Mouse (Mus musculus) olfactory bulb, adult 2 months (tissue): Measurements from ENCODE around the gene Odf3l1. TPM values are rescaled to one million over a fixed set of nuclear protein-coding genes. Genes with fewer than 3 reads are reported as not detected.
A peak's percentile ranks its signal among the peaks of the same experiment; 100 is the strongest.

Experiments
- H3K27ac ChIP-seq: fragments of 200-500 bp; 2 replicates; pipeline ENCODE4 v1.5.1; 2012; ENCODE audit warnings: low read depth, low read length; ENCODE audit not compliant: insufficient read depth
- H3K4me1 ChIP-seq: fragments of 200-500 bp; 2 replicates; pipeline ENCODE4 v1.6.1; 2012; ENCODE audit warnings: low read length; ENCODE audit not compliant: control insufficient read depth, insufficient read depth
- H3K4me3 ChIP-seq: fragments of 200-500 bp; 2 replicates; pipeline ENCODE4 v1.5.1; 2012; ENCODE audit warnings: mild to moderate bottlenecking, low read depth, low read length, moderate library complexity; ENCODE audit not compliant: insufficient read depth
- CTCF ChIP-seq: fragments of 200-500 bp; IDR thresholded peaks from 2 replicates; pipeline ENCODE4 v1.5.1; 2012; ENCODE audit warnings: low read depth, mild to moderate bottlenecking, low read length, moderate library complexity; ENCODE audit not compliant: insufficient read depth
- POLR2A ChIP-seq: fragments of 200-500 bp; IDR thresholded peaks from 2 replicates; pipeline ENCODE4 v1.6.1; 2012; ENCODE audit warnings: mild to moderate bottlenecking, low read depth, low read length, moderate library complexity; ENCODE audit not compliant: insufficient read depth
- WGBS: fragments of 180-500 bp; shearing (Covaris S2); methylation state at CpG from one replicate; pipeline ENCODE4 v1.1.7; 2018; 5-methylcytosine and 5-hydroxymethylcytosine counted together
- polyA plus RNA-seq: library from polyadenylated mRNA; stranded (reverse); fragments of >200 nt; gene quantifications from 2 replicates; pipeline ENCODE4 v1.2.4, GENCODE M21; 2012; ENCODE audit warnings: low replicate concordance; ENCODE audit not compliant: missing spikeins, insufficient read depth, insufficient read length

Gene Odf3l1
- polyA plus RNA-seq, 1 experiment: not detected

DNA sequence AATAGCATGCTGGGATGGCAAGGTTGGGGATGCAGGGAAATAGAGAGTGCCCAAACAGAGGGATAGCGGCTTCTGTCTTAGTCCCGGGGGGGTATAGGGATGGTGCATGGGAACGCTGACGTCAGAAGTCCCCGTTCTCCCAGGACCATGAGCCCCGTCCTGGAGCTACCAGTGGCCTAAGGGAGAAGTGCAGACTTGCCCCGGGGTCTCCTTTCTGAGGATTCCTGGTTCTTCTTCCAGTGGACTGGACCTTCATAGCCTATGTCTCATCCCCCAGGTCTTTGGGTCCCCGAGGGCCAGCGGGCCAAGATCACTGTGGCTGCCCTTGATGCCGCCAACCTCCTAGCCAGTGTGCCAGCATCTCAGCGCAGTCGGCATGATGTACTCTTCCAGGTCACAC is 32.3 kb upstream of the Odf3l1 start:
- TF ChIP-seq POLR2A: no peak
- peaks cover under 1% of the 10 kb centered on the region; the same call in 1 of the 2 replicates for H3K4me1 ChIP-seq
- no peak overlapping the region for H3K27ac ChIP-seq
- 95% methylated on average over 12 of the region's 12 CpGs for WGBS
- no peak overlapping the region for H3K4me3 ChIP-seq

GRCm38 (mm10) chr9:56894006-56894405 is 29.5 kb upstream of the Odf3l1 start:
- H3K4me1 ChIP-seq: peaks cover 9% of the 10 kb centered on the region
- 13% methylated on average over 3 of the region's 3 CpGs for WGBS
- TF ChIP-seq CTCF (no peak), POLR2A (no peak)
- no peak overlapping the region for H3K27ac ChIP-seq
- no peak overlapping the region for H3K4me3 ChIP-seq

DNA sequence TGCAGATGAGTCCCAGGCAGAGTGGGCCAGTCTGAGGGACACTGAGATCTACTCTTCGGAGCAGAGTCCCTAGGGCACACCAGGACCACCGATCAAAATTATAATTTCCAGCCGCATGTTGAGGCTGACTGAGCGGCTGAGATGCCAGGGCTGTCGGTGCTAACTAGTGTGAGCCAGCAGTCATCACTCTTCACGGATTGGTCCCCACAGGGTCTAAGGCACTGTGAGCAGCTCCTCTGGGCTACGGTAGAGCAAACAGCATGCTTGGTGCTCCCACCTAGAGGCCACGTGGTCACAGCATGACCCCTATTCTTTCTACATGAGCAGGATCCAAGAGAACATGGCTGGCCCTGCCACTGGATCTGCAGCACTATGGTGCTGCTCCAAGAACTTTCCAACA is 28.8 kb upstream of the Odf3l1 start:
- Histone ChIP-seq H3K4me1 (peaks cover 9% of the 10 kb centered on the region), H3K27ac (no peak overlapping the region), H3K4me3 (no peak overlapping the region)
- TF ChIP-seq CTCF (no peak), POLR2A (no peak)
- whole genome bisulfite sequencing: 77% methylated on average over 8 of the region's 8 CpGs

- Histone ChIP-seq H3K27ac (no peak overlapping the region), H3K4me3 (no peak overlapping the region), H3K4me1 (peaks cover 9% of the 10 kb centered on the region)
- WGBS: 91% methylated on average over 10 of the region's 10 CpGs
- TF ChIP-seq CTCF (no peak), POLR2A (no peak)
These were observed 27.6 kb upstream of the Odf3l1 start for GRCm38 (mm10) chr9:56892111-56892510.

DNA sequence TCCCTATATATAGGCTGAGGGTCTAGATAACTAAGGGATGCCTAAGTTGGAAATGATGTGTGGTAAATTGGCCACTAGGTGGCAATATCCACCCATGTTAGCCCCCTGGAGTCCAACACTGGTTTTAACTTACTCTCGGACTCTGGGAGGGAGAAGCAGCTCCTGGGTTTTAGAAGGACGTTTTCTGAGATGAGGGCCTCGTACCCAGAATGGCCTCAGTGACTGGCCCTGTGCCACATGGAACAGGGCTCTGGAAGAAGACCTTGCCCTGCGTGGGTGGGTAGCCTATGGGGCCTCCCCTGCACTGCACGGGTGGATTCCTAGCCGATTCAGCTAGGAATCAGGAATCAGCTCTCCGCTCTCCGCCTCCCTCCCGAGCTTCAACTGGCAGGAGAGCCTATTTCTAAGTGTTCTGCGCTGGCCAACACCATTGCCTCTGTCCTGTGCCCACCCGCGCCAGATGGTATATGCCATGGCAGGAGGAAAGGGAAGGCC is 27.1 kb upstream of the Odf3l1 start:
- WGBS: 22% methylated on average over 12 of the region's 12 CpGs
- Histone ChIP-seq H3K4me3 (no peak overlapping the region), H3K4me1 (peaks cover 9% of the 10 kb centered on the region), H3K27ac (no peak overlapping the region)
- TF ChIP-seq CTCF (no peak), POLR2A (no peak)

- Histone ChIP-seq H3K27ac (no peak overlapping the region), H3K4me3 (no peak overlapping the region), H3K4me1 (peaks cover 9% of the 10 kb centered on the region)
- TF ChIP-seq POLR2A (no peak), CTCF (no peak)
- WGBS: 68% methylated on average over 11 of the region's 11 CpGs
These were observed 26.2 kb upstream of the Odf3l1 start for GRCm38 (mm10) chr9:56890522-56891250.

GRCm38 (mm10) chr9:56889817-56890216 is 25.3 kb upstream of the Odf3l1 start:
- no peak overlapping the region for H3K4me3 ChIP-seq
- no peak overlapping the region for H3K27ac ChIP-seq
- peaks cover 9% of the 10 kb centered on the region for H3K4me1 ChIP-seq
- 17% methylated on average over 14 of the region's 14 CpGs for WGBS
- TF ChIP-seq CTCF (peak; percentile 36; the same call in 1 of the 2 replicates), POLR2A (no peak)

DNA sequence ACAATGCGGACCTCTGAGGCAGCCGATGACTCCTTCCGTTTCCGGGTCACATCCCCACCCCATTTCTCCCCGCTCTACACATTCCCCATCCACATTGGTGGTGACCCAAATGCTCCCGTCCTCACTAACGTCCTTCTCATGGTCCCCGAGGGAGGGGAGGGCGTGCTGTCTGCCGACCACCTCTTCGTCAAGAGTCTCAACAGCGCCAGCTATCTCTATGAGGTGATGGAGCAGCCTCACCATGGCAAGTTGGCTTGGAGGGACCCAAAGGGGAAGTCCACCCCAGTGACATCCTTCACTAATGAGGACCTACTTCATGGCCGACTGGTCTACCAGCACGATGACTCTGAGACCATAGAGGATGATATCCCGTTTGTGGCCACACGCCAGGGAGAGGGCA is 23.1 kb upstream of the Odf3l1 start:
- no peak for TF ChIP-seq POLR2A
- no peak for TF ChIP-seq CTCF
- Histone ChIP-seq H3K27ac (no peak overlapping the region), H3K4me1 (peaks cover 9% of the 10 kb centered on the region), H3K4me3 (no peak overlapping the region)
- 92% methylated on average over 16 of the region's 16 CpGs for WGBS

- TF ChIP-seq CTCF (no peak), POLR2A (no peak)
- Histone ChIP-seq H3K27ac (no peak overlapping the region), H3K4me3 (no peak overlapping the region), H3K4me1 (peaks cover 14% of the 10 kb centered on the region)
- 97% methylated on average over 15 of the region's 15 CpGs for WGBS
These were observed 22.1 kb upstream of the Odf3l1 start for GRCm38 (mm10) chr9:56886601-56887000.
